Mouse (Mus musculus): Measurements from ENCODE around the gene G3bp2. TPM values are rescaled to one million over a fixed set of nuclear protein-coding genes. Genes with fewer than 3 reads are reported as not detected.
"Not testable (repeated sequence)": the region's sequence is repeated elsewhere in the genome, so short reads cannot be mapped to it uniquely, and the experiment has no call there.

G3bp2 gene
- 239 and 240 TPM in 2 replicates for polyA plus RNA-seq (2015; fragmentation: Nextera tagmentation; extraction: Ambion mirVana)

DNA sequence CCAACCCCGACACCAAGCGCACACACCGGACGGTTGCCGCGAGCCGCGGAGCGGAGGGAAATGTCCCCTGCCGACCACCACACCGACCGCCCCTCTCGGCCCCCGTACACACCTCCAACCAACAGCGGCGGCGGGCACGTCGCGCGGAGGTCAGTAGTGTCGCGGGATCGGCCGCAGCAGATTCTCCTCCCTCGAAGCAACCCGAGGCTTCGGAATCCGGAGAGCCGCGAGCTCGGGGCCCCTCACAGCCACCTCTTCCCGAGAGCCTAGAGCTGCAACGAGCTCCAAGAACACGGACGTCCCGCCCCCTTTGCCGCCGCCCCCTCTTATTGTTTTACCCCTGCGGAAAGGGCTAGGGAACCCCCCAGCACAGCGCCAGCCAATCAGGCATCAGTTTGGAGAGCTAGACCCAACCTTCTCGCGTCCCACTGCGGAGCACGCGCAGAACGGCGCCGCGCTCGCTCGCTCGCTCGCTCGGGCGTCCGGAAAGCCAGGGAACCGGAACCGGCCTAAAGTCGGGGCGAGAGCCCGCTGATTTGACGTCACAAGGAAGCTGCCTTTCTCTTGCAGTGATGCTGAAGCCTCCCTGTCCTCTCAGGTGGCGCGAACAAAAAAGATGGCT lies at the start of gene G3bp2:
Gene G3bp2 (minus strand): TSS at position 303 of the 622 bp plus-strand sequence.
- DNase-seq (ENCODE audit: low spot score): peak; percentile 100

DNA sequence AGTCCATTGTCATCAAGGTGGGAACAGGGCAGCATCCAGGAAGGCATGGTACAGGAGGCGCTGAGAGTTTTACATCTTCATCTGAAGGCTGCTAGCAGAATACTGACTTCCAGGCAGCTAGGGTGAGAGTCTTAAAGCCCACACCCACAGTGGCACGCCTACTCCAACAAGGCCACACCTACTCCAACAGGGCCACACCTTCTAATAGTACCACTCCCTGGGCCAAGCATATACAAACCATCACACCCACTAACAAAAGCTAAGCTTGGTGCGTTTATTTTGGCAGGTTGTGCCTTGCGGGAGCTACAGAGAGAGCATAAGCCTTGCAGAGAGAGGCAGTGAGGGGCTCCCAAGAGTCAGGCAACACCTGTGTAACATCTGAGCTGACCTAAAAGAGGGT lies 49.5 kb upstream of the G3bp2 start:
- not testable (repeated sequence) for DNase-seq (ENCODE audit: low spot score)

DNA sequence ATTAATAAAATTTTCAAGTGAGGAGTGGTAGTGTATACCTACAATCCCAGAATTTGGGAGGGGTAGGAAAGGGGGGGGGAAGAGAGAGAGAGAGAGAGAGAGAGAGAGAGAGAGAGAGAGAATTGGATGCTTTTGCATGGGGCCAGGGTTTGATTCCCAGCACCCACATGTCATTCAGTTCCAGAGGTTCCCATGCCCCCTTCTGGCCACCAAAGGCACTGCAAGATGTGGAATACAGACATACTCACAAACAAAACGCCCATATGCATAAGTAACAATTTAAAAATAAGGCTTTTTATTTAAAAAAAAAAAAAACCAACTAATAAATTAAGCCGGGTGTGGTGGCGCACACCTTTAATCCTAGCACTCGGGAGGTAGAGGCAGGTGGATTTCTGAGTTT lies 48.6 kb upstream of the G3bp2 start:
- no peak for DNase-seq (ENCODE audit: low spot score)

DNA sequence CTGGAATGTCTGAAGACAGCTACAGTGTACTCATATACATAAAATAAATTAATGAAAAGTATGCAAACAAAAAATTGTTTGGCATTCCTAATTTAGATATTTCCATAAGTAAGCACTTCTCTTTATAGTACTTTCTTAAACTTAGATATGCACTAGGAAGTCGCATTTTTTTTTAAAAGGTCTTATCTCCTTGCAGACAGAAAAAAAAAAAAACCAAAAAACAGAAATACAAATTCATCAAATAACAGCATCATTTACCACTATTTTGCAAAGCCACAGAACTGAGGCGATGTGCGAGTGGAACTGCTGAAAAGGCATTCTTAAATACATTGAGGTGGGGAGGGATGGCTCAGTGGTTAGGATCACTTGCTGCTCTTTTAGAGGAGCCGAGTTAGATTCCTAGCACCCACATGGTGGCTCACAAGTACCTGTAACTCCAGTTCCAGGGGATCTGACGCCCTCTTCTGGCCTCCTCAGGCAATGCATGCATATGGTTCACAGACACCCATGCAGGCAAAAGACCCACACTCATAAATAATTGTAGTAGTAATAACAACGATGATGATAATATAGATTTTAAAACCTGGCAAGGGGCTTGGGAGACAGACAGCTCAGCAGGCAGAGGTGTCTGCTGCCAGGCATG lies 46.6 kb upstream of the G3bp2 start:
- no peak for DNase-seq (ENCODE audit: low spot score)

DNA sequence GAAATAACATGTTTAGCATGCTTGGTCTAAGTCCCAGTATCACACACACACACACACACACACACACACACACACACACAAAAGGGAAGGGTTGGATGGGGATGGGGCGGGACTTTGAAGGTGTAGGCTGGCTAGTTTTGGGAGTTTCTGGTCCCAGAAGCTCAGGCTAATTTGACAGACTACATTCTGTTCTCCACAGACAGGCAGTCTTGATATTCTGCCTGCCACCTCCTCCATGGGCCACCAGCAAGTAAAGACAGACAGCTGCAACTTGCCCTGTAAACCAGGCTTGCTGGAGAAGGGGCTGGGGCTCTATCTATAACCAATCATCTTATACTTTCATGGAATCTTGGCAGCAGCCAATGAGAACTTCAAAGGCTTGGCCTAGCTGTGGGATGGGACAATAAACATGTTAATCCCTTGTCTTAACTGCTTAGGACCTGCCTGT lies 45.8 kb upstream of the G3bp2 start:
- no peak for DNase-seq (ENCODE audit: low spot score)

DNA sequence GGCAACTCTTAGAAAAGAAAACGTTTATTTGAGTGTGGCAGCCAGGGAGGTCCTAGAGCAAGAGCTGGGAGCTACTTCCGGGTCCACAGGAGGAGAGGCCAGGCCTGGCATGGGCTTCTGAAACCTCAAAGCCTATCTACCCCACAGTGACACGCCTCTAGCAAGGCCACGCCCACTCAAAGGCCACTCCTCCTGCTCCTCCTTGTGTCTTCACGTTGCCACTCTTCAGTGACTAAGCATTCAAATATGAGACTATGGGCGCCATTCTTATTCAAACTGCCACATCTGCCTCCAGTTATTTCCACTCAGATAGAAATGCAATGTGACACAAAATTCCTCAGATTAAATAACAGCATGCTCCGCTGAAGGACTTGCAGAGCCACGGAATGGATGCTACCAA lies 45.1 kb upstream of the G3bp2 start:
- DNase-seq (ENCODE audit: low spot score): peak; percentile 79

DNA sequence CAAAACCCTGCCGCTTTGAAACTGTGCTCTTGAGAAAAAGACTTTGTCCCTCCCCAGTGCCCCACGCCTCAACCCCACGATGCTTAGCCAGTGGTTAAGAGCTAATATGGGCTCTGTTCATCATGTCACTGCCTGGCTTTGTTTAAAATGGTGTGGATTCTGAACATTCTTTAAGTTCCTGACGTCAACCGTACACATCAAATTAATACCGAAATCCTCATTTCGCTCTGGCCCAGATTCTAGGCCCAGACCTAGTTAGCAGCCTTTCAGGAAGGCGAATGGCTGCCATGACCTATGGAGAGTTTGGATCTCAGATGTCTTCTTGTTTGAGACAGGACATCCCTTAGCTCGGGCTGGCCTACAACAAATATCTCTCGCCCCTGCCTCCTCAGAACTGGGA lies 44.2 kb upstream of the G3bp2 start:
- DNase-seq (ENCODE audit: low spot score): no peak

DNA sequence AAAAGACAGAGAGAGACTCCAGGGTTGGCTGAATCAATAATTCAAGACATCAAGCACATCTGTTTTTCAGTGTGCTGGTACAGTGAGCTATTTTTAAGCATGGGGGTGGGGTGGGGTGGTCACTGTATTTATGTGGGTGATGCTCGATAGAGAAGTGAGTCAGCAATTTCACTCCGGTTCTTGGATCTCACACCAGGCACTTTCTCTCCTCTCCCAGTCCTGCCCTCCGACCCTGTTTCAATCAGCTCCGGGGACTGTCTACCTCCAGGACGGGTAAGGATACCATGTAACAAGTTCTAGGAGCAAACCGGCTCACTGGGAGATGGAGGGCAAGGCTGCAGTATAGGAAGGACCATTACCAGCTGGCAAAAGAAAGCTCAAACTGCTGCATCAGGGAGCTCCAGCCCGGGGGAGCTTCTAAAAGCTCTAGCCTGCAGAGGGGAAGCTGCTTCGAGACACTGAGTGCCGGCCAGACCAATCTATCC lies 43.7 kb upstream of the G3bp2 start:
- DNase-seq (ENCODE audit: low spot score): no peak

DNA sequence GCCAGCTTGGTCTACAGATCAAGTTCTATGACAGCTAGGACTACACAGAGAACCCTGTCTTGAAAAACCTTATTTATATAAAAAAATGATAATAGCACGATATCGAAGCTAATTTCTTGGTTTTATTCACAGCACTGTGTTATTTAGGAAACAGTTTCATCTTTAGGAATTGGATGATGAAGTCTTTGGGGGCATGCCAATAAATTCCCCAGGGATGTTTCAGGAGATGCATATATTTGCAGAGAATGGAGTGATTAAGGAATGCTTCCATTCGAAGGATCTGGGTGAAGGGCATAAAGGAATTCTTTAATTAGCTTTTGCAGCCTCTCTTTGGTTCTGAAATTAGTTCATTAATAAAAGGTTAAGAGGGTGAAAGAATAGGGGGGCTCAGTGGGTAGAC lies 41.9 kb upstream of the G3bp2 start:
- no peak for DNase-seq (ENCODE audit: low spot score)

DNA sequence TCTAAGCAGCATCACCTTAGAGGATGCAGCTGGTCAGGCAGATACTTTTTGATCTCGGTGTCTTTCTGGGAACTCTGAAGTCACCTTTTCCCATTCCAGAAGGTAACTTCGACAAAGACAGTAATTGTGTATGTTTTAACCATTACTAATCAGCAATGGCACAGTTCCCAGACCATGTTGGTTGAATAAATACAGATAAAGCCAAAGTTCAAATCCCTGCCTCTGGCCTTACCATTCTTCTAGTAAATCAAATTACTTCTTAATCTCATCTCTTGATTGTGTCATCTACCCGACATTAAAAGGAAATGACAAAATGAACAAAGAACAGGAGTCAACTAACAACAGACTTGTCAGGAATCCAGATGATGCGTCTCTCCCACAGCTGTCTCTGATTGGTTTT lies 38.1 kb upstream of the G3bp2 start:
- no peak for DNase-seq (ENCODE audit: low spot score)

DNA sequence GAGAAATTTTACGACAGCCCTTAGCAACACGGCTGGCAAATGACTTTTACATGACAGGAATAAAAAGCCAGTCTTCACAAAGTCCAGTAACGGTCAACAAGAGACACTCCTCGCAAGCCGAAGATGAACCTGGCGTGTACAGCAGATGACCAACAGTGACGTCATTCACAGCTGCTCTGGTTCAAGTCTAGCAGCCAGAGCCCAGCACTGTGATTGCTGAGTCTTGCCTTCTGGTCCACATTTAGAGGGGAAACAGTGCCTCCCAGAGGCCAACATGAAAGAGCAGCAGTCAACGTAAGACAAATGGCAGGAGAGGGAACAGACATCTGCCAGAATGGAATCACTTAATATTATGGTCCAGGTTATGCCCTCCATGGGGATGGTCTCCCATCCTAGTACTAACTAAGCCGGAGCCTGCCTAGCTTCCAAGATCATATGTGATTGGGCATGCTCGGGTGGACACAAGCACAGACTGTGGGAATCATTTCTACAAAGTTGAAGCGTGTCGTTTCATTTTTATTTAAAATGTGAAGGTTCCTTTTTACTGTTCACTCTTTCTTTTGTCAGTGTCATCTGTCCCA lies 34.4 kb upstream of the G3bp2 start:
- peak; percentile 71 for DNase-seq (ENCODE audit: low spot score)

DNA sequence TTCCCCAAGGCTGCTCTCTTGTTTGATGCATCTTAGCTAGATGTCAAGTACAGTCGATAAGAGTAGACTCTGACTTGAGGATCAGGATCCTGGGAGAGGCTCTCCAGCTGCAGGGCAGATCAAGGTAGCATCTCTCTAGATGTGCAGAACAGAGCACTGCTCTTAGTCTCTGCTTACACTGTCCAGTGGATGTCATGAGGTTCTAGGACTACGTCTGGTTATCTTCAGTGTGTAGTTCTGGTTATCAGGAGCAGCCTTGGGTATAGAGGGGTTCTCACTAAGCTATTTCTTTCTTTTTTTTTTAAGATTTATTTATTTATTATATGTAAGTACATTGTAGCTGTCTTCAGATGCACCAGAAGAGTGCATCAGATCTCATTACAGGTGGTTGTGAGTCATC lies 31.4 kb upstream of the G3bp2 start:
- DNase-seq (ENCODE audit: low spot score): no peak

DNA sequence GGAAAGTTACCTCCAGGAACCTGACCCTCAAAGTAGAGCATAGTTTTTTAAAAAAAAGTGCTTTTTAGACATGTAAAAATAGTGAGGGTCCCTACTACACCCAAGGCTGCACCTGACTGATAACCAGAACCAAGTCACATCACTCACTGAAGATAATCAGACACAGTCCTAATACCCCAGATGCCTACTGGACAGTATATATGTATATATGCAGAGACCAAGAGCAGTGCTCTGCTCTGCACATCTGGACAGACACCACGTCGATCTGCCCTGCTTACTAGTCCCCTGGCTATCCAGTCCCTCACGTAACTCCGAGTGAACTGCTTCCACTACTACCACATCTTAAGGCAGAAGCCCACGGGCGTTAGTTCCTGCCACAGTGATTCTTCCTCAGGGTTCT lies 30.7 kb upstream of the G3bp2 start:
- DNase-seq (ENCODE audit: low spot score): no peak

DNA sequence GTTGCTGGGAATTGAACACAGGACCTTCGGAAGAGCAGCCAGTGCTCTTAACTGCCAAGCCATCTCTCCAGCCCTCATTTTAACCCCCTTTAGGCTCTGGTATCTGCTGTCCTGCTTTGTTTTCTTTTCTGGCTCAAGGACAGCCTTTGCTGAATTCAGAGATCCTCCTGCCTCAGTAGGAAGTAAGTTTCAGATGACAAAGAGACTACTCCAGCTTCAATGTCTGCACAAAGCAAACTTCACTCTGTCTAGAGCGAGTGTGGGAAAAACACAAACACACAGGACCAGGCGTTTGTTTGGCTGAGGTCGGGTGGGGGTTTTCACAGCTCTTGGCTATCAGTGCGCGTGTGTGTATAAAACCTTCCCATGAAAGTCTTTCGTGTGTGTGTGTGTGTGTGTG lies 30.0 kb upstream of the G3bp2 start:
- DNase-seq (ENCODE audit: low spot score): no peak

DNA sequence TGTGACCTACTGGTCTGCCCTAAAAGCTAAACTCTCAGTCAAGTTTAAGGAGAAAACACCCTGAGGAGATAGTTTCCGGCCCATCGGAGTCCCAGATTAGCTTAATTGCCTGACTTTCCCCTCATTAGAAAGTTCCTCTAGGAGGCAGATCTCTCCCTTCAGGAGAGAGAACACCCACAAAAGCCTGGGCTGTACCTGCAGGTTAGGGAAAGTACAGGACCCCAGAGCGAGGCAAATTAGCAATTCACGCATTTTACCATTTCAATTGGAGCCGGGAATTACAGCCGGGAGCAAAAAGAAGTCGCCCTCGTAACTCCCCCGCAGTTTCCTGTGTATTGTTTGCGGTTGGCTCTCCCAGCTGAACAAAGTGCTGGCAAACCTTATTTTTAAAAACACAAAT lies 29.1 kb upstream of the G3bp2 start:
- DNase-seq (ENCODE audit: low spot score): no peak

DNA sequence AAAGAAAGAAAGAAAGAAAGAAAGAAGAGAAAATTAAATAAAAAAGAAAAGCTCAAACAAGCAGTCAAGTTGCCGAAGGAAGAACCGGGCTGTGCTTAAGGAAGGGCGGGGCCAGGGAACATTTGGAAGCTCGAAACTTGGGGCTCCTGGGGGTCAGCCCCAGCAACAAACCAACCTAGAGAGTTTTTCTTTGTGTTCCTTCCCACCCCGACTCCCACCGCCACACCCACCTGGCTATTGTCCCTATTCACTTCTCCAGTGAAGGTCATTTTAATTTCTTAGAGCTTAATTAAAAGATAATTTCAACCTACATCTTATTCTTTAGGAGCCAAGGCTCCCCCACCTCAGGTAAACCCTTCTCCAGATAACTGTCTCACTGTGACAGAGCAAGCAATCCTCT lies 28.7 kb upstream of the G3bp2 start:
- no peak for DNase-seq (ENCODE audit: low spot score)

DNA sequence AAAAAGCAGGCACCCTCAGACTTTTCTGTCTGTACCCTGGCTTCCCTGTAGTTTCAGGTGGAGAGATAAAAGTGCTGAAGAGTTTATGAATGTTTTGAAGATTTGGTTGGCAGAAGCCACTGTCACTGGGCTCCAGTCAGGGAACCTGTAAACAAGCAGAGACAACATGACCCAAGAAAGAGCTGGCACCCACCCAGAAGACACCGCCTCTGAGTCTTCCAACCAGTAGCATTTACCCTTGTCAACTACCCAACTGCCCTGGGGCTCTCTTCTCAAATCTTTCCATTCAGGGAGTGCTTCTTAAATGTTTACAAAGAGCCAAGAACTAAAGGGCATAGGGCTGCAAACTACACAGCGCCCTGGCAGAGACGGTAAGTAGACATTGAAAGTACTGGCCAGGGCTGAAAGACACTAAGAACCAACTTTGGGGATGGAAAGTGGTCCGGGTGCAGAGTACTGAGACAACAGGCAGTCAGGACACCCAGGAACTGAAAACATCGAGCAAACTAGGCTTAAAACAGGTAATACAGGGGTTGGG lies 27.4 kb upstream of the G3bp2 start:
- no peak for DNase-seq (ENCODE audit: low spot score)

DNA sequence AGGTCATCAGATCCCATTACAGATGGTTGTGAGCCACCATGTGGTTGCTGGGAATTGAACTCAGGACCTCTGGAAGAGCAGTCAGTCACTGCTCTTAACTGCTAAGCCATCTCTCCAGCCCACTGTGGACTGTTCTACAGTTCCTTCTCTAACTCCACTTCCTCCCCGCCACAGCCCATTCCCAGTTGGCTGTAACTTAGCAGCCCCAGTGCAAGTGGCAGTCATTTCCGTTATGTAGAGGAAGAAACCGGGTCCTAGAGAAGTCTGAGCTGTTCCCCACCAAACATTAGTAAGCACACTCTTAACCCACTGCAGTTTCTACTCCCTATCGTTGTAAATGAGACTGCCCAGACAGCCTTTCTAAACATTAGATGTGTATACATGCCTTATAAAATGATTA lies 23.8 kb upstream of the G3bp2 start:
- no peak for DNase-seq (ENCODE audit: low spot score)

DNA sequence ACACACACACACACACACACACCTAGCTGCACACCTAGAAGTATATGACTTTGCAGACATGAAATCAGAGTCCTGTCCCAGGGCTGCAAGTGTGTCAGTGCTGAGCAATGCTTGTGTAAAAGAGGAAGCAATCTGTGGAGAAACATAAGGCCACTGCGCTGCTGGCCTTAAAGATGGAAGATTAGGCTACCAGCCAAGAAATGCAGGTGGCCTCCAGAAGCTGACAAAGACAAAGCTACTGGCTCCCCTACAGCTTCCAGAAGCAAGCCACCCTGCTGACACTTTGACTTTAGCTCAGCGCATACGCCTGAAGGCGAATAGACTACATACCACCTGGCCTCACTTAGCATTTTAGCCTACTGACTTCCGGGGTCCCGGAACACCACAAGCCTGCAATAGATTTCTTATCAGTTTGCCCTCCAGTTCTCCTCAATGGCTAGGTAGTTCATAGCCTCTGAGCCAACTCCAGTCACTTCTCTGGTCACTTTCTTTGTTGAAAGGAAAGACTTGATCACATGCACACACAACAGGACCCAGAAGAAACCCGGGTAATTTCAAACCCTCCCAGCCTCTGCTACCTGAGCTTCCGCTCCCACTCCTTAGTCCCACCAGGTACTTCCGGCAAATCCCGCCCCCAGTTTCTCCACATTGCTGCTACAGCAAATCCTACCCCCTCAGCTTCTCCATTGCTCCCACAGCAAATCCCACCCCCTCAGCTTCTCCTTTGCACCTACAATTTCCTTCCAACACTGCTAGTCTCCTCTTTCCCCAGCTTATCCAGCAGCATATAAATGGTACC lies 23.0 kb upstream of the G3bp2 start:
- peak; percentile 63 for DNase-seq (ENCODE audit: low spot score)

DNA sequence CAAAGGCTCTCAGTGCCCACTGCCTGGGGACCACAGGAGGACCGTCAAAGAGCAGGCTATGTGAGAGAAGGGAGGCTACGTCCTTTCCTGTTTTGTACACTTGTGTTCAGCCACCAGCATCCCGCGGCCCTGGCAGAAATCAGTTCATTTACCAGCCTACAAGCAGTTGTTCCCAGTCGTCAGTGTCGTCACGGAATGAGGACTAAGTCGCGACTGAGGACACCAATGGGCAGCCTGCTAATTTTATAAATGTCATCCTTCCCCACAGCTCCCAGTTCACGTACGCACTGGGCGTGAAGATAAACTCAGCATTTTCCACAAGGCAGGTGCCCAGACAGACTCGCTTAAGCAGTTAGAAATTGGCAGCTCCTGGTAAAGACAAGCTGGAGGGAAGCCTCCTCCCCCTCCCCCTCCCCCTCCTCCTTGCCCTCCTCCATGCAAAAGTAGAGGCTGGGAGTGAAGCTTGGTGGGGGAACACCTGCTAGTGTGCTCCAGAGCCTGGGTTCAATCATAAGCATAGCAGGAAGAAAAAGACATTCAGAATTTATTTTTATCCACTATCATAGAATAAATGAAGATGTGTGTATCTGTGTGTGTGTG lies 20.4 kb upstream of the G3bp2 start:
- no peak for DNase-seq (ENCODE audit: low spot score)

DNA sequence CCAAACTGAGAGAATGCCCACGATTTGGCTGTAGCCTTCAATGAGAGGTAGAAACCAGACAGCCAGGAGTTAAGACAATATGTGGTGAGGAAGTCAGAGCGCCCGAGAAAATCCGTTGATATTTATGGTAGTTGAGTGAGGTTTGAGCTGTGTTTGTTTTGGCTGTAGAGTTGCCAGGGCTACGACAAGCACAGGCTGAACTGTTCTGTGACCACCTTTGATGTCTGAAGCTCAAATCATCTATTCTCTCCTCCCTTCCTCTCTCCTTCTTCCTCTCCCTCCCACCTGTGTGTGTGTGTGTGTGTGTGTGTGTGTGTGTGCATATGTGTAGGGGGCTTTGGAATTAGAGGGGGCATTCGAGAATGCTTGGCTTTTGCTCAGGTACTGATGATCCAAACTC lies 19.5 kb upstream of the G3bp2 start:
- peak; percentile 51 for DNase-seq (ENCODE audit: low spot score)

All from thymus, postnatal 0 days (tissue).